Mouse (Mus musculus) liver, adult 2 months (tissue): ENCODE data around the gene Fbxl17. TPM values are rescaled to one million over a fixed set of nuclear protein-coding genes. Genes with fewer than 3 reads are reported as not detected.

Source experiments
- DNase-seq: peaks from one replicate; pipeline ENCODE4 v3.0.0-alpha.2; 2011; ENCODE audit warnings: low read depth, low spot score; ENCODE audit errors: extremely low read depth
- H3K27ac ChIP-seq: fragments of 200-500 bp; replicated peaks from 2 replicates; pipeline ENCODE4 v1.5.1; 2012; ENCODE audit warnings: low read depth, mild to moderate bottlenecking, control low read depth, inconsistent platforms, low read length; ENCODE audit not compliant: insufficient read depth
- H3K27me3 ChIP-seq: fragments of 200-500 bp; 2 replicates; pipeline ENCODE4 v1.6.1; 2012; ENCODE audit warnings: mild to moderate bottlenecking, moderate library complexity, low read length, inconsistent platforms; ENCODE audit not compliant: control insufficient read depth, insufficient read depth
- H3K36me3 ChIP-seq: fragments of 200-500 bp; 2 replicates; pipeline ENCODE4 v1.6.1; 2012; ENCODE audit warnings: low read length, inconsistent platforms; ENCODE audit not compliant: control insufficient read depth, insufficient read depth
- H3K4me1 ChIP-seq: fragments of 200-500 bp; 2 replicates; pipeline ENCODE4 v1.6.1; 2011; ENCODE audit warnings: low read length; ENCODE audit not compliant: control insufficient read depth, insufficient read depth
- H3K4me3 ChIP-seq: fragments of 200-500 bp; 2 replicates; pipeline ENCODE4 v1.5.1; 2011; ENCODE audit warnings: low read depth, mild to moderate bottlenecking, control low read depth, low read length, moderate library complexity; ENCODE audit not compliant: insufficient read depth
- H3K79me2 ChIP-seq: fragments of 200-500 bp; 2 replicates; pipeline ENCODE4 v1.6.1; 2012; ENCODE audit warnings: inconsistent platforms, mild to moderate bottlenecking, low read length, moderate library complexity; ENCODE audit not compliant: control insufficient read depth, insufficient read depth
- H3K9ac ChIP-seq: fragments of 200-500 bp; 2 replicates; pipeline ENCODE4 v1.6.1; 2012; ENCODE audit warnings: low read depth, mild to moderate bottlenecking, control low read depth, inconsistent platforms, low read length
- CTCF ChIP-seq: fragments of 200-500 bp; IDR thresholded peaks from 2 replicates; pipeline ENCODE4 v1.5.1; 2011; ENCODE audit warnings: low read depth, low read length, control low read depth
- POLR2A ChIP-seq: fragments of 200-500 bp; IDR thresholded peaks from 2 replicates; pipeline ENCODE4 v1.6.1; 2011; ENCODE audit warnings: low read length, control low read depth; ENCODE audit not compliant: insufficient read depth; ENCODE audit errors: extremely low read depth
- WGBS: fragments of 180-500 bp; shearing (Covaris S2); methylation state at CpG from one replicate; pipeline ENCODE4 v1.1.7; 2018; 5-methylcytosine and 5-hydroxymethylcytosine counted together
- polyA plus RNA-seq: library from polyadenylated mRNA; depleted of rRNA; stranded (reverse); fragments of >200 nt; gene quantifications from 2 replicates; pipeline ENCODE4 v1.2.3, GENCODE M21; 2012
- total RNA-seq: library from RNA; depleted of rRNA; stranded (reverse); fragments of >200 nt; gene quantifications from 2 replicates; pipeline ENCODE4 v1.2.3, GENCODE M21; 2014

Fbxl17 gene
- total and polyA plus RNA-seq, 2 experiments = 5.4 to 12.2 TPM

- H3K4me1 ChIP-seq = no peaks in the 10 kb centered on the region; the same call in 1 of the 2 replicates
- no peak overlapping the region for H3K4me3 ChIP-seq
- no peaks in the 10 kb centered on the region for H3K79me2 ChIP-seq
- no peaks in the 10 kb centered on the region for H3K27me3 ChIP-seq
- TF ChIP-seq CTCF = no peak
- H3K9ac ChIP-seq = no peak overlapping the region
- 86% methylated on average over 4 of the region's 4 CpGs for WGBS
- no peaks in the 10 kb centered on the region for H3K36me3 ChIP-seq
- no peak for DNase-seq
- no peak overlapping the region for H3K27ac ChIP-seq
These were observed 491.0 kb downstream of the Fbxl17 start for GRCm38 (mm10) chr17:63008788-63009187.

GRCm38 (mm10) chr17:63008277-63008676 is 491.5 kb downstream of the Fbxl17 start:
- Histone ChIP-seq H3K36me3 (no peaks in the 10 kb centered on the region), H3K27me3 (no peaks in the 10 kb centered on the region), H3K4me1 (no peaks in the 10 kb centered on the region; the same call in 1 of the 2 replicates), H3K4me3 (no peak overlapping the region), H3K9ac (no peak overlapping the region), H3K27ac (no peak overlapping the region), H3K79me2 (no peaks in the 10 kb centered on the region)
- no peak for DNase-seq
- 82% methylated on average over 5 of the region's 5 CpGs for WGBS
- TF ChIP-seq POLR2A (no peak), CTCF (no peak)

GRCm38 (mm10) chr17:63007876-63008275 is 491.9 kb downstream of the Fbxl17 start:
- TF ChIP-seq CTCF (no peak), POLR2A (no peak)
- H3K27ac ChIP-seq = no peak overlapping the region
- H3K4me1 ChIP-seq = no peaks in the 10 kb centered on the region; the same call in 1 of the 2 replicates
- no peak overlapping the region for H3K9ac ChIP-seq
- H3K36me3 ChIP-seq = no peaks in the 10 kb centered on the region
- H3K79me2 ChIP-seq = no peaks in the 10 kb centered on the region
- DNase-seq = no peak
- WGBS = 92% methylated on average over 12 of the region's 12 CpGs
- H3K4me3 ChIP-seq = no peak overlapping the region
- no peaks in the 10 kb centered on the region for H3K27me3 ChIP-seq
